Mouse (Mus musculus) testis, adult 2 months (tissue): Measurements from ENCODE around the gene Pm20d1.

Experiments used
- CTCF ChIP-seq: fragments of 200-500 bp; IDR thresholded peaks from 2 replicates; pipeline ENCODE4 v1.5.1; 2012; ENCODE audit warnings: low read depth, mild to moderate bottlenecking, inconsistent platforms, low read length, moderate library complexity; ENCODE audit not compliant: control insufficient read depth, insufficient read depth, insufficient replicate concordance
- POLR2A ChIP-seq: fragments of 200-500 bp; IDR thresholded peaks from 2 replicates; pipeline ENCODE4 v1.6.1; 2012; ENCODE audit warnings: low read depth, mild to moderate bottlenecking, inconsistent platforms, low read length, moderate library complexity; ENCODE audit not compliant: control insufficient read depth

GRCm38 (mm10) chr1:131822292-131822691, 25.1 kb downstream of the Pm20d1 start:
- no peak for TF ChIP-seq CTCF
- no peak for TF ChIP-seq POLR2A
